Mouse (Mus musculus) cortical plate, adult 2 months (tissue): ENCODE results near the gene Hspa4l.

Source experiments
- CTCF ChIP-seq: fragments of 200-500 bp; IDR thresholded peaks from 2 replicates; pipeline ENCODE4 v1.5.1; 2011; ENCODE audit warnings: mild to moderate bottlenecking, control low read depth, low read length; ENCODE audit not compliant: insufficient read depth; ENCODE audit errors: extremely low read depth
- POLR2A ChIP-seq: fragments of 200-500 bp; IDR thresholded peaks from 2 replicates; pipeline ENCODE4 v1.6.1; 2011; ENCODE audit warnings: mild to moderate bottlenecking, low read length, control low read depth; ENCODE audit not compliant: insufficient read depth; ENCODE audit errors: extremely low read depth

DNA sequence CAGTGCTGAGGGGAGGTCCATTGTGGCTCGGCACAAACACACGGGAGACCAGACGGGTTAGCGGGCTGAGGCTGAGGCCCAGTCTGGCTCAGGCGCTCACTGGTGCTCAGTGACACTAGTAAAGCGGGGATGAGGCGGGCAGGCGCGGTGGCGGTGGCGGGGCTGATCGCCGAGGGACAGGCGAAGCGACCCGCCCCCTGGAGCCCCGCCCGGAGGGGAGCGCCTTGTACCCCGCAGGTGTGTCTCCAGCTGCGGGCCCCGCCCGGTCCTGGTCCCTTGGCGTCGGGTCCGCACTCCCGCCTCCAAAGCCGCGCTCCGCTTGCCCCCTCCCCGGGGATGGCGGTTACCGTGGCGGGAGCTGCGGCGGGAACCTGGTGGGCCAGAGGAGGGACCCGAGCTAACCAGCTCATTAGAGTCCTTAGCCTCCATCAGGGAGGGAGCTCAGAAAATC lies 56.1 kb downstream of the Hspa4l start:
- TF ChIP-seq CTCF: no peak
- TF ChIP-seq POLR2A: no peak
